Mouse (Mus musculus): ENCODE results near the gene Minos1.
A peak's percentile ranks its signal among the peaks of the same experiment; 100 is the strongest.

DNA sequence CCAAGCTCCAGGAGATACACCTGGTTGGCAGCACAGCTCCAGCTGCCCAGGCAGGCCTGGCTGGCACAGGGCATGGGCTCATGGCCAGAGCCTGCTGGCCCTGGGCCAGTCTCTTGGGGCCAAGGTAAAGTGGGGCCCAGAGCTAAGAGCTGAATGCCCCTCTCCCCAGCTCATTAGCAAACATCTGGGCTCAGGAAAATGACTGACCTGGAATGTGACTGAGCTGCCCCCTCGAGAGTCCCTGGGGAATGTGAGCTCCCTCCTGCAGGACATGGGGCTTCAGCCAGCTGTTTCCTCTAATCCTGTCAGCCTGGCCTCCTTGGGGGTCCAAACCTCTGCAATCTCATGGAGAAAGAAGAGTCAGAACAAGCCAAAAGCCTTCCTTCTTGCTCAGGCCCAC, 35.5 kb downstream of the Minos1 start:
- TF ChIP-seq CTCF (IDR thresholded peaks at IDR 0.05) (0 out of 2 replicates have a peak, but pooled peaks have one; percentile 3), EP300 (IDR thresholded peaks at IDR 0.05) (no peak)
